Mouse (Mus musculus): Measurements from ENCODE around the gene Srrm2. TPM values are rescaled to one million over a fixed set of nuclear protein-coding genes. Genes with fewer than 3 reads are reported as not detected.

Srrm2 gene
- polyA plus RNA-seq, 1 experiment = 286 TPM

DNA sequence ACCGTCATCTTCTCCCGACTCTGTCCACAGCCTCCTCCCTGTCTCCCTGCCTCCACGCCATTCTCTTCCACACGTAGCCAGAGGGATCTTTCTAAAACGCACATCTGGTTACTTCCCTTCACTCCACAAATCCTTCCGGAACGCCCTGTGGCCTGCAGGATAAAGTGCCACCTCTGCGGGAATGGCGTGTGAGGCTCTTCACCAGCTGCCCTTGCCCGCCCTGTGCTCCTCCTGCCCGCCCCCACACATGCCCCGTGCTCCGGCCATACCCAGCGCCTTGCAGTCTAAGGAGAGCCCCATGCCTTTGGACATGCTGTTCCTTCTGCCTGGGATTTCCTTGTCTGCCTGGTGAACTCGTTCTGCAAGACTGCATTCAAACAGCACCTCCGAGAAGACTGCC, 32.7 kb downstream of the Srrm2 start:
- Histone ChIP-seq H3K27me3 (ENCODE audit: control insufficient read depth, insufficient read depth, low read length) (no peaks in the 10 kb centered on the region), H3K4me3 (ENCODE audit: control insufficient read depth, low read depth, low read length) (no peak overlapping the region), H3K36me3 (ENCODE audit: control insufficient read depth, insufficient read depth, low read length) (peaks cover 17% of the 10 kb centered on the region), H3K27ac (ENCODE audit: control insufficient read depth, insufficient read depth, low read depth, low read length) (no peak overlapping the region), H3K4me1 (ENCODE audit: control insufficient read depth, insufficient read depth, low read length) (peaks cover 4% of the 10 kb centered on the region; the same call in 1 of the 2 replicates)
- TF ChIP-seq CTCF (IDR thresholded peaks at IDR 0.05; ENCODE audit: control insufficient read depth, insufficient read depth, insufficient replicate concordance, low read depth, low read length) (no peak), POLR2A (IDR thresholded peaks at IDR 0.05; ENCODE audit: control insufficient read depth, low read depth, low read length) (no peak)

DNA sequence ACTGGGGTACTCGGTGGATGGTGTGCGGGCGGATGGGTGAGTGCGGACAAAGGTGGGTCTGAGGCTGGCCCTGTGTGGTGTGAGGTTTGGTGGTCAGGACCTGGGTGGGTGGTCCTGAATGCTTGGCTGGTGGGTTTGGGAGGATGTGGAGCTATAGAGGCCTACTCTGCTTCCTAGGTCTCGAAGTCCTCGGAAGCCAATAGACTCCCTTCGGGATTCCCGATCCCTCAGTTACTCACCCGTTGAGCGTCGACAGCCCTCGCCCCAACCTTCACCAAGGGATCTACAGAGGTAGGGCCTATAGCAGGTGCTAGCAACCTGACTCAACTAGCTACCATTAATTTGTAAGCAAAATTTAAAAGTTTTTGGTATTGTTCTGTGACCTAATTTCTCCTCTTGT, 33.3 kb downstream of the Srrm2 start:
- peaks cover 11% of the 10 kb centered on the region for H3K36me3 ChIP-seq (ENCODE audit: control insufficient read depth, insufficient read depth, low read length)
- H3K4me1 ChIP-seq (ENCODE audit: control insufficient read depth, insufficient read depth, low read length) = peaks cover 9% of the 10 kb centered on the region; the same call in 1 of the 2 replicates
- no peak overlapping the region for H3K27ac ChIP-seq (ENCODE audit: control insufficient read depth, insufficient read depth, low read depth, low read length)
- H3K4me3 ChIP-seq (ENCODE audit: control insufficient read depth, low read depth, low read length) = no peak overlapping the region
- no peak for TF ChIP-seq CTCF (IDR thresholded peaks at IDR 0.05; ENCODE audit: control insufficient read depth, insufficient read depth, insufficient replicate concordance, low read depth, low read length)
- TF ChIP-seq POLR2A (IDR thresholded peaks at IDR 0.05; ENCODE audit: control insufficient read depth, low read depth, low read length) = no peak
- H3K27me3 ChIP-seq (ENCODE audit: control insufficient read depth, insufficient read depth, low read length) = no peaks in the 10 kb centered on the region

DNA sequence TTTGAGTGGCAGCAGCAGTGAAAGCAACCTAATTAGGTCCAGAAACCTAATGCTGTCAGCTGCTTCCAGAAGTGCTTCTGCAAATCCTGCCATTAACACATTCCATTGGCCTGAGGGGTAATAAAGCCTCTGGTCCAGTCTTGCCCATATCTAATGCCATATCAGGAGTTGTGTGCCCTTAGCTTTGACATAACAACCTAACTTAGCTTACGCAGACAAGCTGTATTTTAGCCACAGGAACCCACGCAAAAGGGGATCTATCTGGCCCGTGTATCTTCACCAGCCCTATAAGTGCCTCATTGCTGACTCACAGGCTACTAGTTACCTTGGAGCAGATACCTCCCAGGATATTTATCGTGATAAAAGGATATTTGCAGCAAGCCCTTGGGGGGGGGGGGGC, 35.3 kb downstream of the Srrm2 start:
- peaks cover 3% of the 10 kb centered on the region for H3K36me3 ChIP-seq (ENCODE audit: control insufficient read depth, insufficient read depth, low read length)
- H3K4me3 ChIP-seq (ENCODE audit: control insufficient read depth, low read depth, low read length) = no peak overlapping the region
- no peaks in the 10 kb centered on the region for H3K27me3 ChIP-seq (ENCODE audit: control insufficient read depth, insufficient read depth, low read length)
- peaks cover 9% of the 10 kb centered on the region; the same call in 1 of the 2 replicates for H3K4me1 ChIP-seq (ENCODE audit: control insufficient read depth, insufficient read depth, low read length)
- no peak overlapping the region for H3K27ac ChIP-seq (ENCODE audit: control insufficient read depth, insufficient read depth, low read depth, low read length)
- no peak for TF ChIP-seq CTCF (IDR thresholded peaks at IDR 0.05; ENCODE audit: control insufficient read depth, insufficient read depth, insufficient replicate concordance, low read depth, low read length)
- no peak for TF ChIP-seq POLR2A (IDR thresholded peaks at IDR 0.05; ENCODE audit: control insufficient read depth, low read depth, low read length)

DNA sequence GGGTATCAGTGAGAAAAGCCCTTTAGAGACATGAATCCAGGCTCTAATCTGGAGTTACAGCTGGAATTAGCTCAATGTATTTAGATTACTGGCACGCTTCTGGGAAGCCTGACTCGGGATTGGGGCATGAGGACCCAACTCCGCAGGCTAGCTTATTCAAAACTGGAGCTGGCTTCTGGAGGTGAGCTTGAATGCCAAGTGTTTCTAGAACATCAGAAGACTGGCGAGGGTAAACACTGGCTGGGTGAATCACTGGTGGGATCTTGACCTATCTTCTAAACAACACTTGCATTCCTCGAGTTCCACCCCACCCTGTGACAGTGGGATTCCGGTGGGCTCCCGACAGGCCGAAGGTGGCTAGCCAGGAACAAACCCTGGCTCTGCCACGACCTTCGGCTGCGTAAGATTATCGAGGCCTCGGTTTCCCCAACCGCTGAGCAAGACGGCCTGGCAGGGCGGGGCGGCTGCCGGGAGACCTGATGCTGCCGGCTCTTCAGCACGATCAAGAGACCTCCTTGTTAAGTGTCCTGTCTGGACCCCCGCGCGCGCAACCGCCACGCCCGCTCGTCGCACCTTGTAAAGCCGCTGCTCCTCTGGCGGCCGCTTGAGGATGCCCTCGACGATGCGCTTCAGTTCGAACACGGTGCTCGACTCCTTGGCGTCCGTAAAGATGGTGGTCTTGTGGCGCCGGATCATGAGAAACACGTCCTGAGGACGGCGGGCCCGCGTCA, 38.1 kb downstream of the Srrm2 start:
- Histone ChIP-seq H3K27ac (ENCODE audit: control insufficient read depth, insufficient read depth, low read depth, low read length) (peak overlapping the region; percentile 98), H3K4me3 (ENCODE audit: control insufficient read depth, low read depth, low read length) (peak overlapping the region; percentile 98), H3K4me1 (ENCODE audit: control insufficient read depth, insufficient read depth, low read length) (peaks cover 5% of the 10 kb centered on the region; the same call in 1 of the 2 replicates), H3K36me3 (ENCODE audit: control insufficient read depth, insufficient read depth, low read length) (no peaks in the 10 kb centered on the region; the same call in 1 of the 2 replicates), H3K27me3 (ENCODE audit: control insufficient read depth, insufficient read depth, low read length) (no peaks in the 10 kb centered on the region)
- TF ChIP-seq POLR2A (IDR thresholded peaks at IDR 0.05; ENCODE audit: control insufficient read depth, low read depth, low read length) (no peak; the same call in 1 of the 2 replicates), CTCF (IDR thresholded peaks at IDR 0.05; ENCODE audit: control insufficient read depth, insufficient read depth, insufficient replicate concordance, low read depth, low read length) (no peak)

DNA sequence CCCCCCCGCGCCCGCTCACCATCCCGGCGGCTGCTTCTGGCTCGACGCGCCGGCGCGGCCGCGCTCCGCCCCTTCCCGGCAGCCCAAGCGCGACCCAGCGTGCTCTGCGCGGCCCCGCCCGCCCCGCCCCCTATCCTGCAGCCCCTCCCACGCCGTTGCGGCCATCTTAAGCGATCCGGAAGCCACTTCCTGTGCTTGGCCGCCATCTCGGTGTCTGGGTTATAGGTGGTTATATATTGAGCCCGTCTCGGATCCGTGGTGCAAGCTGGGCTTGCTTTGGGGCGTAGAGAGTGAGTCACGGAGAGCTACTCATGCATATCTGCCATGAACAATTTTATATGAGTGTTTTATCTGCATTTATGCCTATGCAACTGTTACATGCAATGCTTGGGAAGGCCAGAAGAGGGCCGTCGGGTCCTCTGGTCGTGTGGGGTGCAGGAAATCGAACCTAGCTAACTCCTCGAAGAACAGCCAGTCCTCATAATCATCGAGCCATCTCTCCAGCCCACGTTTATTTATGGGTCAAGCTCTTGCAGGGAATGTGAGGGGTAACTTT, 38.8 kb downstream of the Srrm2 start, which contains the start of gene Elob:
Elob (minus strand) TSS at position 73 of the 556 bp plus-strand sequence.
- Histone ChIP-seq H3K4me3 (ENCODE audit: control insufficient read depth, low read depth, low read length) (peak within 1 kb of the TSS; percentile 98), H3K27me3 (ENCODE audit: control insufficient read depth, insufficient read depth, low read length) (no peaks in the 10 kb centered on the region), H3K27ac (ENCODE audit: control insufficient read depth, insufficient read depth, low read depth, low read length) (peak within 1 kb of the TSS; percentile 98), H3K36me3 (ENCODE audit: control insufficient read depth, insufficient read depth, low read length) (no peaks in the 10 kb centered on the region; the same call in 1 of the 2 replicates), H3K4me1 (ENCODE audit: control insufficient read depth, insufficient read depth, low read length) (peaks cover 5% of the 10 kb centered on the region; the same call in 1 of the 2 replicates)
- TF ChIP-seq CTCF (IDR thresholded peaks at IDR 0.05; ENCODE audit: control insufficient read depth, insufficient read depth, insufficient replicate concordance, low read depth, low read length) (peak; percentile 48; the same call in 1 of the 2 replicates), POLR2A (IDR thresholded peaks at IDR 0.05; ENCODE audit: control insufficient read depth, low read depth, low read length) (no peak)

DNA sequence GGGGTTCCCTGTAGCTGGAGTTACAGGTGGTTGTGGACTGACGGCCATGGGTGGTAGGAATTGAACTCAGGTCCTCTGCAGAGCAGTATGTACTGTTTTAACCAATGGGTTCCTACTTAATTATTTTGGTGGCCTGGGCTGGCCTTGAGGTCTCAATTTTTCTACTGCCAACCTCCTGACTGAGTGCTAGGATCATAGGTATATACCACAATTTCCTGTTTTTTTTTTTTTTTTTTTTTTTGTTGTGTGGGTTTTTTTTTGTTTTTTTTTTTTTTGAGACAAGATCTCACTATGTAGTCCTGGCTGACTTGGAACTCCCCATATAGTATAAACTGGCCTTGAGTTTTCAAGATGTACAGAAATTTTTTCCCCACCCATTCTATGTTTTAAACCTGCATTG, 40.9 kb downstream of the Srrm2 start:
- Histone ChIP-seq H3K4me3 (ENCODE audit: control insufficient read depth, low read depth, low read length) (no peak overlapping the region), H3K27me3 (ENCODE audit: control insufficient read depth, insufficient read depth, low read length) (no peaks in the 10 kb centered on the region), H3K4me1 (ENCODE audit: control insufficient read depth, insufficient read depth, low read length) (peaks cover 5% of the 10 kb centered on the region; the same call in 1 of the 2 replicates), H3K36me3 (ENCODE audit: control insufficient read depth, insufficient read depth, low read length) (no peaks in the 10 kb centered on the region; the same call in 1 of the 2 replicates), H3K27ac (ENCODE audit: control insufficient read depth, insufficient read depth, low read depth, low read length) (no peak overlapping the region)
- TF ChIP-seq CTCF (IDR thresholded peaks at IDR 0.05; ENCODE audit: control insufficient read depth, insufficient read depth, insufficient replicate concordance, low read depth, low read length) = no peak
- no peak for TF ChIP-seq POLR2A (IDR thresholded peaks at IDR 0.05; ENCODE audit: control insufficient read depth, low read depth, low read length)

DNA sequence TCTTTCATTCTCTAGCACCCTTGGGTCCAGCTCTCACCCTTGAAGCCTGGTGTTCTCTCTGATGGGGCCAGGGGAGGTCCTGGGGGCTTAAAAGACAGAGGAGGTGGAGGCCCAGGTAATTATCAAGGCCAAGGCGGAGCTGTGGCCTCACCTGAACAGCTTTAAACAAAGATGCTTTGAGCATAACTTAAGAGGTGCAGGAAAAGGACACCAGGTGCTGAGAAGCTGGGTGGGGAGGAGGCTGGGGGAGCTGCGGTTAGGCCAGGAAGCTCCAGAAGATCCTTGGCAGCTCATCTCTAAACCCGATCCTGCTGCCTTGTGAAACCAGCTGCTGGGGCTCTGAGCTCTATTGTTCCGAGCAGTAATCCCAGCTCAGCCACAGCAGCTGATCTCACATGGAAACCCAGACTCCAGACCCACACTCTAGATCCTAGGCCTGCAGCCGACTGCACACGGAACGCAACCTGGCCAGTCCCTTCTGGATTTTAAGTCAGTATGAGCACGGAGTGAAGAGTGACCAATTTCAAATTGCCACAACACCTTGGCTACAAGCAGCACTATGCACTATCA, 45.8 kb downstream of the Srrm2 start, which contains the start of gene Prss33:
Prss33 (minus strand) TSS at position 51 of the 570 bp plus-strand sequence.
- H3K4me1 ChIP-seq (ENCODE audit: control insufficient read depth, insufficient read depth, low read length) = no peaks in the 10 kb centered on the region
- H3K27me3 ChIP-seq (ENCODE audit: control insufficient read depth, insufficient read depth, low read length) = no peaks in the 10 kb centered on the region
- H3K36me3 ChIP-seq (ENCODE audit: control insufficient read depth, insufficient read depth, low read length) = no peaks in the 10 kb centered on the region
- no peak within 1 kb of the TSS for H3K27ac ChIP-seq (ENCODE audit: control insufficient read depth, insufficient read depth, low read depth, low read length)
- TF ChIP-seq POLR2A (IDR thresholded peaks at IDR 0.05; ENCODE audit: control insufficient read depth, low read depth, low read length) (no peak), CTCF (IDR thresholded peaks at IDR 0.05; ENCODE audit: control insufficient read depth, insufficient read depth, insufficient replicate concordance, low read depth, low read length) (no peak)
- H3K4me3 ChIP-seq (ENCODE audit: control insufficient read depth, low read depth, low read length) = no peak within 1 kb of the TSS
